Mouse (Mus musculus) retina, adult 2 months (tissue): ENCODE measurements around the gene Mypn.

Source experiments
- DNase-seq: peaks from one replicate; pipeline ENCODE4 v3.0.0-alpha.2; 2012; ENCODE audit warnings: low read depth, low spot score

The Mypn gene

GRCm38 (mm10) chr10:63203728-63204127 lies at the start of gene Mypn:
Gene Mypn, minus strand, starts transcription at chr10:63203952.
- DNase-seq: no peak

- no peak for DNase-seq
Observed at GRCm38 (mm10) chr10:63248421-63248820, 44.7 kb upstream of the Mypn start.

- DNase-seq: no peak
Observed at GRCm38 (mm10) chr10:63247457-63247856, 43.7 kb upstream of the Mypn start.

GRCm38 (mm10) chr10:63245846-63246245 lies 42.1 kb upstream of the Mypn start:
- no peak for DNase-seq

- no peak for DNase-seq
Observed at GRCm38 (mm10) chr10:63244746-63245145, 41.0 kb upstream of the Mypn start.

- DNase-seq: no peak
Observed at GRCm38 (mm10) chr10:63244055-63244671, 40.4 kb upstream of the Mypn start.

GRCm38 (mm10) chr10:63243493-63244054 lies 39.8 kb upstream of the Mypn start, which contains the start of gene Herc4:
Gene Herc4, plus strand, starts transcription at chr10:63243810.
- DNase-seq: peak; percentile 91

GRCm38 (mm10) chr10:63242798-63243435 lies 39.2 kb upstream of the Mypn start:
- DNase-seq: peak; percentile 11

GRCm38 (mm10) chr10:63240868-63241271 lies 37.1 kb upstream of the Mypn start:
- DNase-seq: no peak

- no peak for DNase-seq
Observed at GRCm38 (mm10) chr10:63239848-63240247, 36.1 kb upstream of the Mypn start.

GRCm38 (mm10) chr10:63238090-63238489 lies 34.3 kb upstream of the Mypn start:
- DNase-seq: no peak

- DNase-seq: no peak
Observed at GRCm38 (mm10) chr10:63237206-63237605, 33.5 kb upstream of the Mypn start.

GRCm38 (mm10) chr10:63236663-63237062 lies 32.9 kb upstream of the Mypn start:
- DNase-seq: no peak

- DNase-seq: no peak
Observed at GRCm38 (mm10) chr10:63235889-63236288, 32.1 kb upstream of the Mypn start.

- no peak for DNase-seq
Observed at GRCm38 (mm10) chr10:63234133-63234532, 30.4 kb upstream of the Mypn start.

- DNase-seq: no peak
Observed at GRCm38 (mm10) chr10:63231630-63232029, 27.9 kb upstream of the Mypn start.

GRCm38 (mm10) chr10:63230854-63231253 lies 27.1 kb upstream of the Mypn start:
- no peak for DNase-seq

GRCm38 (mm10) chr10:63230266-63230665 lies 26.5 kb upstream of the Mypn start:
- DNase-seq: no peak

GRCm38 (mm10) chr10:63224341-63224740 lies 20.6 kb upstream of the Mypn start:
- no peak for DNase-seq

- DNase-seq: no peak
Observed at GRCm38 (mm10) chr10:63221081-63221783, 17.5 kb upstream of the Mypn start.

- DNase-seq: no peak
Observed at GRCm38 (mm10) chr10:63208871-63209270, 5.1 kb upstream of the Mypn start.

- no peak for DNase-seq
Observed at GRCm38 (mm10) chr10:63203002-63203401, 750 bp downstream of the Mypn start.
